Mouse (Mus musculus) lung, embryonic 15.5 days (tissue): Measurements from ENCODE around the gene Pacsin2. TPM values are rescaled to one million over a fixed set of nuclear protein-coding genes. Genes with fewer than 3 reads are reported as not detected.
A peak's percentile ranks its signal among the peaks of the same experiment; 100 is the strongest.
"Not testable (repeated sequence)": the region's sequence is repeated elsewhere in the genome, so short reads cannot be mapped to it uniquely, and the experiment has no call there.

Source experiments
- ATAC-seq: fragments of 200-750 bp; cut with Nextera tagmentation; 2 replicates; pipeline ENCODE4 v1.8.0; 2017; ENCODE audit warnings: moderate number of reproducible peaks, borderline replicate concordance; ENCODE audit not compliant: low FRiP score, low TSS enrichment; ENCODE audit errors: extremely low read depth
- H3K27ac ChIP-seq: fragments of 300-500 bp; sonication (generic); 2 replicates; pipeline ENCODE4 v1.5.1; 2015; ENCODE audit warnings: moderate library complexity, mild to moderate bottlenecking, inconsistent platforms
- H3K27me3 ChIP-seq: fragments of 300-500 bp; sonication (generic); 2 replicates; pipeline ENCODE4 v1.6.1; 2015; ENCODE audit warnings: inconsistent platforms
- H3K36me3 ChIP-seq: fragments of 300-500 bp; sonication (generic); 2 replicates; pipeline ENCODE4 v1.6.1; 2015; ENCODE audit warnings: inconsistent platforms
- H3K4me1 ChIP-seq: fragments of 300-500 bp; sonication (generic); 2 replicates; pipeline ENCODE4 v1.6.1; 2015; ENCODE audit warnings: inconsistent platforms
- H3K4me2 ChIP-seq: fragments of 300-500 bp; sonication (generic); 2 replicates; pipeline ENCODE4 v1.6.1; 2015; ENCODE audit warnings: inconsistent platforms, mild to moderate bottlenecking, moderate library complexity
- H3K4me3 ChIP-seq: fragments of 300-500 bp; sonication (generic); 2 replicates; pipeline ENCODE4 v1.5.1; 2015; ENCODE audit warnings: mild to moderate bottlenecking, inconsistent platforms
- H3K9ac ChIP-seq: fragments of 300-500 bp; sonication (generic); 2 replicates; pipeline ENCODE4 v1.6.1; 2015; ENCODE audit warnings: inconsistent platforms
- H3K9me3 ChIP-seq: fragments of 300-500 bp; sonication (generic); 2 replicates; pipeline ENCODE4 v1.6.1; 2016; ENCODE audit warnings: inconsistent platforms
- WGBS: fragments of 180-500 bp; shearing (Covaris S2); methylation state at CpG from one replicate; pipeline ENCODE4 v1.1.7; 2015; 5-methylcytosine and 5-hydroxymethylcytosine counted together
- polyA plus RNA-seq: library from polyadenylated mRNA; unstranded; fragments of >200 nt; fragmentation: Nextera tagmentation; extraction: Ambion mirVana; gene quantifications from 2 replicates; pipeline ENCODE4 v1.2.1, GENCODE M21; 2015

Pacsin2 gene
- polyA plus RNA-seq, 1 experiment from 2014 or later, result 70.9 TPM

- WGBS, result 57% methylated on average over 4 of the region's 4 CpGs
- Histone ChIP-seq H3K9ac (no peak overlapping the region), H3K27me3 (no peaks in the 10 kb centered on the region), H3K27ac (peak overlapping the region; percentile 74), H3K9me3 (no peaks in the 10 kb centered on the region), H3K36me3 (no peaks in the 10 kb centered on the region), H3K4me2 (no peak overlapping the region), H3K4me1 (peaks cover 44% of the 10 kb centered on the region), H3K4me3 (no peak overlapping the region)
- peak; percentile 47 for ATAC-seq
These were observed 52.8 kb downstream of the Pacsin2 start for GRCm38 (mm10) chr15:83411616-83412015.

- Histone ChIP-seq H3K4me1 (peaks cover 44% of the 10 kb centered on the region), H3K27me3 (no peaks in the 10 kb centered on the region), H3K9ac (no peak overlapping the region), H3K27ac (peak overlapping the region; percentile 74), H3K4me2 (no peak overlapping the region), H3K4me3 (no peak overlapping the region), H3K36me3 (no peaks in the 10 kb centered on the region), H3K9me3 (no peaks in the 10 kb centered on the region)
- 59% methylated on average over 4 of the region's 4 CpGs for WGBS
- no peak for ATAC-seq
These were observed 53.7 kb downstream of the Pacsin2 start for GRCm38 (mm10) chr15:83410735-83411134.

- Histone ChIP-seq H3K4me3 (no peak overlapping the region), H3K27me3 (no peaks in the 10 kb centered on the region), H3K4me1 (peaks cover 43% of the 10 kb centered on the region), H3K9me3 (no peaks in the 10 kb centered on the region), H3K27ac (peak overlapping the region; percentile 74; the same call in 1 of the 2 replicates), H3K9ac (no peak overlapping the region), H3K36me3 (no peaks in the 10 kb centered on the region), H3K4me2 (no peak overlapping the region)
- ATAC-seq, result no peak
- WGBS, result 36% methylated on average over 6 of the region's 6 CpGs
These were observed 54.1 kb downstream of the Pacsin2 start for GRCm38 (mm10) chr15:83410270-83410669.

DNA sequence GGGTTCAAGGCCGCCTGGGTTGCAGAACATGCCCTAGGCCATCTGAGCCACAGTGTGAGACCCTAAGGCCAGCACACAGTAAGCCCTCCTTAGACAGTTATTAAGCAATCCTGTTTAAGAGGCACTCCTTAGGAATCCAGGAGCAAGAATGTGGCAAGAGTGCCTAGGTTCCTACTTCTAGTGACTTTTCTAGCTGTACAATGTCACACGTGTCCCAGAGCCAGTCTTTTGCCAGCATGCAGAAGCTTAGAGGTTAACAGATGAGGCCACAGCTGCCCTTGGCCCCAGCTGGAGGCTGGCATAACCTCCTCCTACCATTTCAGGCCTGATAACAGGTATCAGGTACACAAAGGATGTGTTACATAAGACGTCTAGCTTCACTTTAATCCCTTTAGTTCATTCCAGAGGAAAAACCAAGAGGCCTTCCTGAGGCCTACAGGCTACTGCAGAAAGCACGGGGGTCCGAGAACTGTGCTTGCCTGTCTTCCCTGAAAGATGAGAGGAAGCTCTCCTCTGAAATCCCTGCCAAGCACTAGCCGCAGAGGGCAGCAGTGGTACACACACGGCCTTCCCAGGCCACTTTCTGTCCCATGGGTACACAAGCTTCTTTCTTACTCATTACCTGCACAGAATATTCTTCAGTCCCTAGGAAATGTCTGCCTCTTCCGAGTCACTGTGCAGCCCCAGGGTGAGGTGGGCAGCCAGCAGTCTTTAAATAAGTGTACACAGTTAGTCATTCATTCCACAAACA, 55.5 kb downstream of the Pacsin2 start:
- H3K4me2 ChIP-seq, result no peak overlapping the region
- no peak for ATAC-seq
- no peaks in the 10 kb centered on the region for H3K36me3 ChIP-seq
- peak overlapping the region; percentile 74 for H3K27ac ChIP-seq
- peaks cover 41% of the 10 kb centered on the region for H3K4me1 ChIP-seq
- 55% methylated on average over 8 of the region's 8 CpGs for WGBS
- no peak overlapping the region for H3K4me3 ChIP-seq
- H3K27me3 ChIP-seq, result no peaks in the 10 kb centered on the region
- no peaks in the 10 kb centered on the region for H3K9me3 ChIP-seq
- no peak overlapping the region for H3K9ac ChIP-seq

DNA sequence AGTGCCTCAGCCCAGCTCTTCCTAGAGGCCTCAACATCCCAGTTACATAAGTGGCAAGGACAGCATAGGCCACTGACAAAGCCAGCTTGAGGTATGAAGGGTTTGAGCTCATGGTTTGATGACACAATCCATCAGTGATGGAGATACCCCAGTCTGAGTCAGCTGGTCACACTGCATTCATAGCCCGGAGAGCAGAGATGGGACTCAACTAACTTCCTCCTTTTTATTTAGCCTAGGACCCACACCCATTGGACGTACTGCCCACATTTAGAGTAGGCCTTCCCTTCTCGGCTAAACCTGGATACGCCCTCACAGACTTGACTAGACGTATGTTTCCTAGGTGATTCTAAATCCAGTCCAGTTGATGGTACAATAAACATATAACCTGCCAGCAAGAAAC, 56.2 kb downstream of the Pacsin2 start:
- Histone ChIP-seq H3K27ac (peak overlapping the region; percentile 74), H3K9me3 (no peaks in the 10 kb centered on the region), H3K4me2 (no peak overlapping the region), H3K9ac (no peak overlapping the region), H3K36me3 (no peaks in the 10 kb centered on the region), H3K4me3 (no peak overlapping the region), H3K4me1 (peaks cover 41% of the 10 kb centered on the region), H3K27me3 (no peaks in the 10 kb centered on the region)
- ATAC-seq, result no peak
- 76% methylated on average over 5 of the region's 5 CpGs for WGBS

GRCm38 (mm10) chr15:83407502-83407901, 56.9 kb downstream of the Pacsin2 start:
- no peak overlapping the region for H3K4me3 ChIP-seq
- H3K4me2 ChIP-seq, result no peak overlapping the region
- H3K9ac ChIP-seq, result no peak overlapping the region
- no peaks in the 10 kb centered on the region for H3K36me3 ChIP-seq
- no peaks in the 10 kb centered on the region for H3K9me3 ChIP-seq
- H3K27ac ChIP-seq, result peak overlapping the region; percentile 74; the same call in 1 of the 2 replicates
- no peak for ATAC-seq
- WGBS, result 71% methylated on average over 5 of the region's 5 CpGs
- peaks cover 36% of the 10 kb centered on the region for H3K4me1 ChIP-seq
- H3K27me3 ChIP-seq, result no peaks in the 10 kb centered on the region

- not testable (repeated sequence) for H3K4me3 ChIP-seq, H3K27me3 ChIP-seq, H3K9ac ChIP-seq, H3K4me2 ChIP-seq, H3K9me3 ChIP-seq, H3K27ac ChIP-seq, H3K36me3 ChIP-seq
- H3K4me1 ChIP-seq, result peaks cover 25% of the 10 kb centered on the region
- WGBS, result 85% methylated on average over 21 of the region's 40 CpGs
- peak; percentile 67; the same call in 1 of the 2 replicates for ATAC-seq
These were observed 58.5 kb downstream of the Pacsin2 start for GRCm38 (mm10) chr15:83405866-83406265.

- Histone ChIP-seq H3K4me2 (no peak overlapping the region), H3K9ac (no peak overlapping the region), H3K9me3 (no peaks in the 10 kb centered on the region), H3K27me3 (no peaks in the 10 kb centered on the region), H3K4me3 (no peak overlapping the region), H3K36me3 (peaks cover 3% of the 10 kb centered on the region; the same call in 1 of the 2 replicates), H3K27ac (no peak overlapping the region), H3K4me1 (peaks cover 7% of the 10 kb centered on the region)
- no peak for ATAC-seq
- WGBS, result 81% methylated on average over 3 of the region's 3 CpGs
These were observed 60.4 kb downstream of the Pacsin2 start for GRCm38 (mm10) chr15:83404008-83404407.

- no peak overlapping the region for H3K4me3 ChIP-seq
- H3K27ac ChIP-seq, result no peak overlapping the region
- ATAC-seq, result no peak
- peaks cover 3% of the 10 kb centered on the region; the same call in 1 of the 2 replicates for H3K36me3 ChIP-seq
- H3K9me3 ChIP-seq, result no peaks in the 10 kb centered on the region
- H3K27me3 ChIP-seq, result no peaks in the 10 kb centered on the region
- H3K9ac ChIP-seq, result no peak overlapping the region
- no peak overlapping the region for H3K4me2 ChIP-seq
- 69% methylated on average over 5 of the region's 5 CpGs for WGBS
- no peaks in the 10 kb centered on the region; the same call in 1 of the 2 replicates for H3K4me1 ChIP-seq
These were observed 61.4 kb downstream of the Pacsin2 start for GRCm38 (mm10) chr15:83403016-83403415.

DNA sequence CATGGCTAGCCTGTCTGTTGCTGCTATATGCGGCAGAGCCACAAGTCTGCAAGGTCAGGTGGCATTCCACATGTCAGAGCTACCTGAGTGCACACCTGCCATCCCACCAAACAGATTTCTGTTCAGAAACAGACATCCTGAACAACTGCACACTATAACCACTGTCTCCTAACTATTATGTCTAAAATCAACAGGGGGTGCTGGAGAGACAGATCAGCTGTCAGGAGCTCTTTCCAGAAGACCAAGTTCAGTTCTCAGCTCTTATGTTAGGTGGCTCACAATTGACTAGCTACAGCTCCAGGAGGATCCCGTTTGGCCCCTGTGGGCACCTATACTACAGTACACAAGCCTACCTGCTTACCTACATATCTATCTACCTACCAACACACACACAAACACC, 71.7 kb downstream of the Pacsin2 start:
- H3K4me3 ChIP-seq, result no peak overlapping the region
- H3K4me1 ChIP-seq, result no peaks in the 10 kb centered on the region
- 77% methylated on average over 2 of the region's 2 CpGs for WGBS
- no peak overlapping the region for H3K9ac ChIP-seq
- no peaks in the 10 kb centered on the region for H3K27me3 ChIP-seq
- H3K36me3 ChIP-seq, result peaks cover 25% of the 10 kb centered on the region
- H3K9me3 ChIP-seq, result no peaks in the 10 kb centered on the region
- H3K27ac ChIP-seq, result no peak overlapping the region
- ATAC-seq, result no peak
- H3K4me2 ChIP-seq, result no peak overlapping the region

DNA sequence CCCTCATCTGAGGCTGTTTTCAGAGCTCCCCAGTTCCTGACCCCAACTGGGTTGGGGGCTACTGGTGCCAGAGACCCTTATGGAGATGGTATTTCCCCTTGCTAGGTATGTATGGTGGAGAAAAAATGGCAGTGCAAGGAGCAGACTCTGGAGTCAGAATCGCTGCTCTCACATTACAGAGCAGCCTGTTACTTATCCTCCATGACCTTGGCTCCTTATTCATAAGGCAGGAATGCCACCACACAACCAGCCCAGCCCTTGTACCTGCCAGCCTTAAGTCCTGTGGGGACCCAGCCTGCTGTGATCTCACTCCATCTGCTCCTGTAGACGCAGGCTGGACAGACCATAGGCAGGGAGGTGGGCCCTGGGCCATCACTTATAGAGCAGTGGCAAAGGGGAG, 76.5 kb downstream of the Pacsin2 start:
- H3K27me3 ChIP-seq, result no peaks in the 10 kb centered on the region
- no peak overlapping the region for H3K27ac ChIP-seq
- ATAC-seq, result no peak
- no peak overlapping the region for H3K9ac ChIP-seq
- H3K4me2 ChIP-seq, result no peak overlapping the region
- H3K4me3 ChIP-seq, result no peak overlapping the region
- no peaks in the 10 kb centered on the region for H3K4me1 ChIP-seq
- H3K36me3 ChIP-seq, result peaks cover 66% of the 10 kb centered on the region
- H3K9me3 ChIP-seq, result no peaks in the 10 kb centered on the region
- WGBS, result 82% methylated on average over 2 of the region's 2 CpGs

DNA sequence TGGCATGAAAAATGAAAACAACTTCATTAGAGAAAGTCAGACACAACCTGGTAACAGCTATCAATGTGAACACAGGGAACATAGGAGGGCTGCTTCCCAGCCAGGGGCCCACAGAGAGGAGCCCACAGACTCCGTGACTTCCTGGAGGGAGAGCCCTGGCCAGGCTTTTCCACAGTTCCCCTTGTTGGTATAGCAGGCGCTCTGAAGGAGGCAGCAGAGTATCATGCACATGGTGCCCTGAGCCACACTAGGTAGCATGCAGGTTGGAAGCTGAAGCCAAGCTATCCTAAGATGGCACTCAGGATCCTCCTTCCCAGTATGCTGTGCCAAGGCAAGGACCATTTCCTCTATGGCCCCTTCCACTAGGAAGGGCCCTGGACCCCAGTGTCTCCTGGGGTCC, 80.8 kb downstream of the Pacsin2 start:
- no peaks in the 10 kb centered on the region for H3K4me1 ChIP-seq
- H3K9ac ChIP-seq, result no peak overlapping the region
- no peak for ATAC-seq
- H3K4me2 ChIP-seq, result no peak overlapping the region
- no peaks in the 10 kb centered on the region for H3K9me3 ChIP-seq
- no peaks in the 10 kb centered on the region for H3K27me3 ChIP-seq
- H3K27ac ChIP-seq, result no peak overlapping the region
- H3K4me3 ChIP-seq, result no peak overlapping the region
- peaks cover 58% of the 10 kb centered on the region for H3K36me3 ChIP-seq
- 85% methylated on average over 2 of the region's 2 CpGs for WGBS
